Mouse (Mus musculus): ENCODE results near the gene Iqsec1. TPM values are rescaled to one million over a fixed set of nuclear protein-coding genes. Genes with fewer than 3 reads are reported as not detected.

The Iqsec1 gene
- total and polyA plus RNA-seq, 3 experiments, result 2.0 to 48.2 (median 39.2) TPM

- peak overlapping the region; percentile 70 for H3K4me3 ChIP-seq (ENCODE audit: low read depth, low read length)
- peaks cover 40% of the 10 kb centered on the region for H3K27me3 ChIP-seq (ENCODE audit: insufficient read depth, low read length)
- ATAC-seq (ENCODE audit: extremely low read depth, insufficient number of reproducible peaks, low FRiP score, poor library complexity, severe bottlenecking) (no peak), DNase-seq (ENCODE audit: low spot score) (no peak)
- no peaks in the 10 kb centered on the region for H3K36me3 ChIP-seq (replicated peaks)
- H3K9me3 ChIP-seq (replicated peaks), result 0 out of 2 replicates have a peak, but pooled peaks cover 2% of the 10 kb centered on the region
- TF ChIP-seq TAL1 (conservative IDR thresholded peaks at IDR 0.05; ENCODE audit: low read depth, low read length) (no peak), GATA1 (IDR thresholded peaks at IDR 0.05; ENCODE audit: borderline replicate concordance, low read length) (no peak), POLR2AphosphoS5 (IDR thresholded peaks at IDR 0.05; ENCODE audit: insufficient replicate concordance, low read depth, low read length) (no peak), GATA2 (IDR thresholded peaks at IDR 0.05; ENCODE audit: borderline replicate concordance, low read depth, low read length) (no peak), CTCF (IDR thresholded peaks at IDR 0.05; ENCODE audit: low read depth, low read length) (no peak)
- H3K4me1 ChIP-seq (ENCODE audit: insufficient read depth, low read depth, low read length), result peaks cover 23% of the 10 kb centered on the region
These were observed 755 bp downstream of the Iqsec1 start for GRCm38 (mm10) chr6:90987561-90988298.

GRCm38 (mm10) chr6:90984101-90984500 lies 4.4 kb downstream of the Iqsec1 start:
- Histone ChIP-seq H3K9me3 (replicated peaks) (no peaks in the 10 kb centered on the region), H3K27me3 (ENCODE audit: insufficient read depth, low read length) (peaks cover 36% of the 10 kb centered on the region), H3K4me1 (ENCODE audit: insufficient read depth, low read depth, low read length) (peaks cover 17% of the 10 kb centered on the region), H3K4me3 (ENCODE audit: low read depth, low read length) (no peak overlapping the region), H3K36me3 (replicated peaks) (no peaks in the 10 kb centered on the region)
- ATAC-seq (ENCODE audit: extremely low read depth, insufficient number of reproducible peaks, low FRiP score, poor library complexity, severe bottlenecking), result no peak
- TF ChIP-seq POLR2AphosphoS5 (IDR thresholded peaks at IDR 0.05; ENCODE audit: insufficient replicate concordance, low read depth, low read length) (no peak), CTCF (IDR thresholded peaks at IDR 0.05; ENCODE audit: low read depth, low read length) (no peak), GATA1 (IDR thresholded peaks at IDR 0.05; ENCODE audit: borderline replicate concordance, low read length) (no peak), TAL1 (conservative IDR thresholded peaks at IDR 0.05; ENCODE audit: low read depth, low read length) (no peak), GATA2 (IDR thresholded peaks at IDR 0.05; ENCODE audit: borderline replicate concordance, low read depth, low read length) (no peak)
- DNase-seq (ENCODE audit: low spot score), result no peak

GRCm38 (mm10) chr6:90974279-90974678 lies 14.2 kb downstream of the Iqsec1 start:
- peaks cover 12% of the 10 kb centered on the region; the same call in 1 of the 2 replicates for H3K27me3 ChIP-seq (ENCODE audit: insufficient read depth, low read length)

GRCm38 (mm10) chr6:90969341-90969871 lies 19.1 kb downstream of the Iqsec1 start:
- H3K36me3 ChIP-seq (replicated peaks), result no peaks in the 10 kb centered on the region
- no peaks in the 10 kb centered on the region for H3K9me3 ChIP-seq (replicated peaks)
- DNase-seq (ENCODE audit: low spot score) (no peak), ATAC-seq (ENCODE audit: extremely low read depth, insufficient number of reproducible peaks, low FRiP score, poor library complexity, severe bottlenecking) (no peak)
- TF ChIP-seq POLR2AphosphoS5 (IDR thresholded peaks at IDR 0.05; ENCODE audit: insufficient replicate concordance, low read depth, low read length) (no peak), TAL1 (conservative IDR thresholded peaks at IDR 0.05; ENCODE audit: low read depth, low read length) (no peak), GATA1 (IDR thresholded peaks at IDR 0.05; ENCODE audit: borderline replicate concordance, low read length) (no peak), GATA2 (IDR thresholded peaks at IDR 0.05; ENCODE audit: borderline replicate concordance, low read depth, low read length) (no peak), CTCF (IDR thresholded peaks at IDR 0.05; ENCODE audit: low read depth, low read length) (no peak)
- H3K4me3 ChIP-seq (ENCODE audit: low read depth, low read length), result no peak overlapping the region
- peaks cover 4% of the 10 kb centered on the region; the same call in 1 of the 2 replicates for H3K27me3 ChIP-seq (ENCODE audit: insufficient read depth, low read length)
- H3K4me1 ChIP-seq (ENCODE audit: insufficient read depth, low read depth, low read length), result no peaks in the 10 kb centered on the region

More at GRCm38 (mm10) chr6:90974279-90974678, 14.2 kb downstream of the Iqsec1 start:
- H3K4me1 ChIP-seq (ENCODE audit: insufficient read depth, low read depth, low read length), result no peaks in the 10 kb centered on the region
- no peak for DNase-seq (ENCODE audit: low spot score)
- H3K9me3 ChIP-seq (replicated peaks), result no peaks in the 10 kb centered on the region
- TF ChIP-seq GATA2 (IDR thresholded peaks at IDR 0.05; ENCODE audit: borderline replicate concordance, low read depth, low read length) (no peak), POLR2AphosphoS5 (IDR thresholded peaks at IDR 0.05; ENCODE audit: insufficient replicate concordance, low read depth, low read length) (no peak), TAL1 (conservative IDR thresholded peaks at IDR 0.05; ENCODE audit: low read depth, low read length) (no peak), GATA1 (IDR thresholded peaks at IDR 0.05; ENCODE audit: borderline replicate concordance, low read length) (no peak), CTCF (IDR thresholded peaks at IDR 0.05; ENCODE audit: low read depth, low read length) (no peak)
- H3K36me3 ChIP-seq (replicated peaks), result no peaks in the 10 kb centered on the region
- H3K4me3 ChIP-seq (ENCODE audit: low read depth, low read length), result no peak overlapping the region
- no peak for ATAC-seq (ENCODE audit: extremely low read depth, insufficient number of reproducible peaks, low FRiP score, poor library complexity, severe bottlenecking)

GRCm38 (mm10) chr6:90953349-90953748 lies 35.1 kb downstream of the Iqsec1 start:
- ATAC-seq (ENCODE audit: extremely low read depth, insufficient number of reproducible peaks, low FRiP score, poor library complexity, severe bottlenecking) (no peak), DNase-seq (ENCODE audit: low spot score) (no peak)
- Histone ChIP-seq H3K4me3 (ENCODE audit: low read depth, low read length) (no peak overlapping the region), H3K4me1 (ENCODE audit: insufficient read depth, low read depth, low read length) (no peaks in the 10 kb centered on the region), H3K27me3 (ENCODE audit: insufficient read depth, low read length) (no peaks in the 10 kb centered on the region), H3K36me3 (replicated peaks) (no peaks in the 10 kb centered on the region), H3K9me3 (replicated peaks) (no peaks in the 10 kb centered on the region)
- no peak for TF ChIP-seq POLR2AphosphoS5 (IDR thresholded peaks at IDR 0.05; ENCODE audit: insufficient replicate concordance, low read depth, low read length)

GRCm38 (mm10) chr6:90950936-90951335 lies 37.5 kb downstream of the Iqsec1 start:
- no peaks in the 10 kb centered on the region; the same call in 1 of the 2 replicates for H3K27me3 ChIP-seq (ENCODE audit: insufficient read depth, low read length)
- no peaks in the 10 kb centered on the region for H3K36me3 ChIP-seq (replicated peaks)
- ATAC-seq (ENCODE audit: extremely low read depth, insufficient number of reproducible peaks, low FRiP score, poor library complexity, severe bottlenecking) (no peak), DNase-seq (ENCODE audit: low spot score) (no peak)
- H3K9me3 ChIP-seq (replicated peaks), result no peaks in the 10 kb centered on the region
- H3K4me1 ChIP-seq (ENCODE audit: insufficient read depth, low read depth, low read length), result no peaks in the 10 kb centered on the region
- H3K4me3 ChIP-seq (ENCODE audit: low read depth, low read length), result no peak overlapping the region
- no peak for TF ChIP-seq CTCF (IDR thresholded peaks at IDR 0.05; ENCODE audit: low read depth, low read length)
- TF ChIP-seq POLR2AphosphoS5 (IDR thresholded peaks at IDR 0.05; ENCODE audit: insufficient replicate concordance, low read depth, low read length), result no peak
- TF ChIP-seq TAL1 (conservative IDR thresholded peaks at IDR 0.05; ENCODE audit: low read depth, low read length), result no peak
- no peak for TF ChIP-seq GATA1 (IDR thresholded peaks at IDR 0.05; ENCODE audit: borderline replicate concordance, low read length)
- no peak for TF ChIP-seq GATA2 (IDR thresholded peaks at IDR 0.05; ENCODE audit: borderline replicate concordance, low read depth, low read length)
